ENCODE assay signal across 10 mouse cellular contexts in genomic region chr17:12420886-12421574, GRCm38 (mm10). TPM values are rescaled to one million over a fixed set of nuclear protein-coding genes. Genes with fewer than 3 reads are reported as not detected.
A peak's percentile ranks its signal among the peaks of the same experiment; 100 is the strongest.
DNase-seq lines count a peak whose midpoint lies in the region; ATAC-seq and TF ChIP-seq lines count a peak whose summit lies in the region.
"Had no signal": no experiment of that assay in that cellular context is flagged by ENCODE, and none has a peak within 500 bp of the region (broad histone marks: within the 10 kb centered on the region; RNA-seq: fewer than 3 reads in every experiment).

No protein-coding gene starts in this region.

- no peak overlapping the region for H3K27ac ChIP-seq in hindbrain, embryonic 11.5 days (ENCODE audit: low read depth, low read length)
- no peak overlapping the region for H3K27ac ChIP-seq in hindbrain, embryonic 13.5 days
- no peak overlapping the region; the same call in 1 of the 2 replicates for H3K27ac ChIP-seq in spleen, adult 2 months (ENCODE audit: insufficient read depth, low read length)
- H3K27ac ChIP-seq in embryonic fibroblast, embryonic 13.5 days (ENCODE audit: insufficient read depth, low read length): no peak overlapping the region

- no peak overlapping the region for H3K4me2 ChIP-seq in hindbrain, embryonic 11.5 days (replicated peaks; ENCODE audit: low read depth, low read length)
- H3K4me2 ChIP-seq in hindbrain, embryonic 13.5 days: no peak overlapping the region

- no peaks in the 10 kb centered on the region; the same call in 1 of the 2 replicates for H3K9me3 ChIP-seq in hindbrain, embryonic 11.5 days (ENCODE audit: control insufficient read depth, low read length)
- H3K9me3 ChIP-seq in hindbrain, embryonic 13.5 days: no peaks in the 10 kb centered on the region

- 65% methylated on average over 16 of the region's 16 CpGs for WGBS in hindbrain, embryonic 11.5 days
- 68% methylated on average over 16 of the region's 16 CpGs for WGBS in hindbrain, embryonic 13.5 days
- 79% methylated on average over 16 of the region's 16 CpGs for WGBS in spleen, adult 2 months

- H3K36me3 ChIP-seq in hindbrain, embryonic 11.5 days (ENCODE audit: control insufficient read depth, insufficient read depth, low read length): no peaks in the 10 kb centered on the region
- H3K36me3 ChIP-seq in hindbrain, embryonic 13.5 days: no peaks in the 10 kb centered on the region
- H3K36me3 ChIP-seq in spleen, adult 2 months (ENCODE audit: control insufficient read depth, insufficient read depth, low read length): no peaks in the 10 kb centered on the region

- DNase-seq in hindbrain, embryonic 11.5 days (ENCODE audit: low spot score): peak; percentile 43
- DNase-seq in spleen, adult 2 months (ENCODE audit: low read depth in 1 of 2, low spot score in 2 of 2): no peak
- no peak for DNase-seq in spleen, postnatal 36 days (ENCODE audit: low spot score in 2 of 2)
- DNase-seq in thymus, postnatal 4 days: peak; percentile 66
- DNase-seq in kidney, adult 8-10 months: no peak
- DNase-seq in cerebellum, adult 9-10 months: no peak
- DNase-seq: gastrocnemius, postnatal 36 days had no signal

- no peak overlapping the region for H3K4me3 ChIP-seq in hindbrain, embryonic 11.5 days (ENCODE audit: low read depth, low read length)
- H3K4me3 ChIP-seq in hindbrain, embryonic 13.5 days: no peak overlapping the region
- no peak overlapping the region for H3K4me3 ChIP-seq in spleen, adult 2 months (ENCODE audit: extremely low read depth, insufficient read depth, insufficient read length)
- no peak overlapping the region for H3K4me3 ChIP-seq in embryonic fibroblast, embryonic 13.5 days (ENCODE audit: insufficient read depth, low read length)
- H3K4me3 ChIP-seq: myocyte had no signal

- H3K27me3 ChIP-seq in hindbrain, embryonic 11.5 days (ENCODE audit: control insufficient read depth, insufficient read depth, low read length): no peaks in the 10 kb centered on the region
- H3K27me3 ChIP-seq in hindbrain, embryonic 13.5 days: 0 out of 2 replicates have a peak, but pooled peaks cover 4% of the 10 kb centered on the region
- H3K27me3 ChIP-seq in spleen, adult 2 months (ENCODE audit: control insufficient read depth, insufficient read depth, low read length): no peaks in the 10 kb centered on the region

- no peaks in the 10 kb centered on the region; the same call in 1 of the 2 replicates for H3K4me1 ChIP-seq in hindbrain, embryonic 11.5 days (replicated peaks; ENCODE audit: control insufficient read depth, insufficient read depth, low read length)
- H3K4me1 ChIP-seq in hindbrain, embryonic 13.5 days (replicated peaks): no peaks in the 10 kb centered on the region
- no peaks in the 10 kb centered on the region for H3K4me1 ChIP-seq in spleen, adult 2 months (ENCODE audit: control insufficient read depth, insufficient read depth, insufficient read length)
- H3K4me1 ChIP-seq in embryonic fibroblast, embryonic 13.5 days (ENCODE audit: control insufficient read depth, insufficient read depth, low read length): no peaks in the 10 kb centered on the region

- TF ChIP-seq CTCF in spleen, adult 2 months (IDR thresholded peaks at IDR 0.05; ENCODE audit: extremely low read depth, insufficient read depth, insufficient read length, insufficient replicate concordance): peak; percentile 22; the same call in 1 of the 2 replicates
- TF ChIP-seq CTCF in embryonic fibroblast, embryonic 13.5 days (IDR thresholded peaks at IDR 0.05; ENCODE audit: borderline replicate concordance, insufficient read depth, low read length): peak; percentile 25; the same call in 1 of the 2 replicates

- TF ChIP-seq POLR2A in spleen, adult 2 months (IDR thresholded peaks at IDR 0.05; ENCODE audit: low read depth, low read length): no peak
- no peak for TF ChIP-seq POLR2A in embryonic fibroblast, embryonic 13.5 days (IDR thresholded peaks at IDR 0.05; ENCODE audit: low read depth, low read length)

- H3K9ac ChIP-seq in hindbrain, embryonic 11.5 days (ENCODE audit: low read depth, low read length): no peak overlapping the region
- H3K9ac ChIP-seq in hindbrain, embryonic 13.5 days: no peak overlapping the region

- ATAC-seq in hindbrain, embryonic 11.5 days (ENCODE audit: low FRiP score): no peak
- ATAC-seq in hindbrain, embryonic 13.5 days (ENCODE audit: low FRiP score): no peak

RNA-seq across cellular contexts. Expression of gene Plg, which starts 42.6 kb away (rescaled TPM):
- not detected in 2 replicates for polyA plus RNA-seq in hindbrain, embryonic 11.5 days (2014; fragmentation: Nextera tagmentation; extraction: Ambion mirVana)
- not detected in 2 replicates for polyA plus RNA-seq in hindbrain, embryonic 13.5 days (2015; fragmentation: Nextera tagmentation; extraction: Ambion mirVana)
- 0.07 and 0.08 TPM in 2 replicates for polyA plus RNA-seq in spleen, adult 2 months (2012; rRNA removed)
- polyA plus RNA-seq in embryonic fibroblast, embryonic 13.5 days (2011; ENCODE audit: insufficient read length, low read depth, missing spikeins): not detected in 2 replicates
- polyA plus RNA-seq: myocyte had no signal

Comparison
In these comparisons a context has a peak if more than half of its experiments do, and no peak if none do; other contexts are left out.
1. DNase-seq: peak in hindbrain, embryonic 11.5 days (single experiment) and thymus, postnatal 4 days (single experiment); none in spleen, adult 2 months (0 of 2), spleen, postnatal 36 days (0 of 2), kidney, adult 8-10 months (0 of 2) and cerebellum, adult 9-10 months (single experiment).